Mouse (Mus musculus): ENCODE data around the gene Anapc1. TPM values are rescaled to one million over a fixed set of nuclear protein-coding genes. Genes with fewer than 3 reads are reported as not detected.

Gene Anapc1
- polyA plus RNA-seq, 1 experiment from 2014 or later = 68.2 TPM

GRCm38 (mm10) chr2:128590909-128591308, 96.3 kb downstream of the Anapc1 start, which contains the start of gene Spdye4c:
TSS of gene Spdye4c (plus strand) at chr2:128591209.
- Histone ChIP-seq H3K4me3 (no peak within 1 kb of the TSS), H3K4me1 (replicated peaks) (no peaks in the 10 kb centered on the region), H3K27me3 (ENCODE audit: insufficient read depth, poor library complexity, severe bottlenecking) (no peaks in the 10 kb centered on the region), H3K27ac (no peak within 1 kb of the TSS), H3K36me3 (no peaks in the 10 kb centered on the region), H3K9me3 (no peaks in the 10 kb centered on the region)
- WGBS = 95% methylated on average over 3 of the region's 3 CpGs
- no peak for DNase-seq (ENCODE audit: low spot score)

DNA sequence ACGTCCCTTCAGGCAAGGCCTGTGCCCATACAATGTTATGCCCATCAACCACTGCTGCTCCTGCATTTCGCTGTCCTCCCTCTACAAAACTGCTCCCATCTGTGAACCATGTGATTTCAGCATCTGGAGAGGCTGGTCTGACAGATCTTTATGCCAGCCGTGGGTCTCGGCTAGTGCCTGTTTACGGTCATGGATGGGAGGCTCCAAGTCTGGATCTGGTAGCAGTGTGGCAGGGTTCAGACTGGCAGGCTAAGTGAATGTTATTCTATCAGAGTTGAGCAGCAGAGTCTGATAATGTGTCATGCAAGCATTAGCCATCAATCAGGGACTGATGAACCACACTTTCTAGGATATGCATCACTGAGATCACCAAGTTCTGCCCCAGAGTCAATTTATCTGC, 104.3 kb downstream of the Anapc1 start:
- no peak overlapping the region for H3K27ac ChIP-seq
- WGBS = 82% methylated on average over 5 of the region's 5 CpGs
- H3K4me3 ChIP-seq = no peak overlapping the region

DNA sequence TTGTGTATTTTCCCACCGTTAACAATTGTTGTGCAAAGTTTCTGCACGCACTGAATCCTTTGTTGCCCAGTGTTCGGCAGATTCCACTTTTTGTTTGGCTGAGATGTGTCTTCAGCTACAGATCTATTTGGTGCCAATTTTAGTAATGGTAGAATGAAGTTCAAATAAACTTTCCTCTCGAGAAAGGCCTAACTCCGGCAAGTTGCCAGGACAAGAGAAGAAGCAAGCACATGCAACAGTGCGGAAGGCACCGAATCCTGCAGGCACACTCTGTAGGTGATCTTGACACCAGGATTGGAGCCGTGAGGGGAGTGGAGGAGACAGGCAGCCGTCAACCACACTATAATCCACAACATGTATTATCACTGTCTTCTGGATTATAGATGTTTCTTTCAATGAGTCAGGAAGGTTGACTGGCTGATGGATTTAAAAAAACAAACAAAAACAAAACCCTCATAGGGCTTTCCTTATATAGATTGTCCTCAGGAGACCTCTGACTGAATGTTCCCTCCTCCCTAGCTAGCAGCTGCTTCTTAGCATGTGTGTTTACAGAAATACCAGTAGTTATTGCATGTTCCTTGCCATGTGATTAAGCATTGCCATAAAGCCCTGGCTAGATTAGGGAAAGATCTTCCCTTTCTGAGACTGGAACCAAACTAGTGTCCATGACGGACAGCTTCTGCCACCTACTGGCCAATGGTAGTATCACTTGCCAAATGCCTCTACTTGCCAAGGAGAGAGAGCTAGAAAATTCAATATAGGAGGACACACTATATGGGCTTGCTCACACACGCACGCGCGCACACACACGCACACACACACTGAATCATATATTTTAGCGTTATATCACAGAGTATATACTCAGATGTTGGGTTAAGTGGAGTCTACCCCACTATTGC, 114.2 kb downstream of the Anapc1 start:
- Histone ChIP-seq H3K4me1 (replicated peaks) (no peaks in the 10 kb centered on the region), H3K27ac (no peak overlapping the region), H3K36me3 (no peaks in the 10 kb centered on the region), H3K27me3 (ENCODE audit: insufficient read depth, poor library complexity, severe bottlenecking) (no peaks in the 10 kb centered on the region), H3K9me3 (no peaks in the 10 kb centered on the region), H3K4me3 (no peak overlapping the region)
- 57% methylated on average over 16 of the region's 16 CpGs for WGBS
- peak; percentile 84 for DNase-seq (ENCODE audit: low spot score)

More for the DNA sequence above, 104.3 kb downstream of the Anapc1 start:
- Histone ChIP-seq H3K9me3 (no peaks in the 10 kb centered on the region), H3K4me1 (replicated peaks) (no peaks in the 10 kb centered on the region), H3K36me3 (no peaks in the 10 kb centered on the region), H3K27me3 (ENCODE audit: insufficient read depth, poor library complexity, severe bottlenecking) (no peaks in the 10 kb centered on the region)
- no peak for DNase-seq (ENCODE audit: low spot score)

- Histone ChIP-seq H3K4me1 (replicated peaks) (0 out of 2 replicates have a peak, but pooled peaks cover 6% of the 10 kb centered on the region), H3K36me3 (no peaks in the 10 kb centered on the region), H3K27ac (no peak overlapping the region), H3K9me3 (no peaks in the 10 kb centered on the region), H3K27me3 (ENCODE audit: insufficient read depth, poor library complexity, severe bottlenecking) (no peaks in the 10 kb centered on the region), H3K4me3 (no peak overlapping the region)
- no peak for DNase-seq (ENCODE audit: low spot score)
- 86% methylated on average over 4 of the region's 4 CpGs for WGBS
Measured at GRCm38 (mm10) chr2:128571001-128571400, 116.2 kb downstream of the Anapc1 start.

- no peak for DNase-seq (ENCODE audit: low spot score)
- Histone ChIP-seq H3K27me3 (ENCODE audit: insufficient read depth, poor library complexity, severe bottlenecking) (no peaks in the 10 kb centered on the region), H3K4me1 (replicated peaks) (peaks cover 11% of the 10 kb centered on the region; the same call in 1 of the 2 replicates), H3K27ac (no peak overlapping the region), H3K9me3 (no peaks in the 10 kb centered on the region), H3K36me3 (no peaks in the 10 kb centered on the region), H3K4me3 (no peak overlapping the region)
- 84% methylated on average over 4 of the region's 4 CpGs for WGBS
Measured at GRCm38 (mm10) chr2:128568490-128568889, 118.7 kb downstream of the Anapc1 start.

DNA sequence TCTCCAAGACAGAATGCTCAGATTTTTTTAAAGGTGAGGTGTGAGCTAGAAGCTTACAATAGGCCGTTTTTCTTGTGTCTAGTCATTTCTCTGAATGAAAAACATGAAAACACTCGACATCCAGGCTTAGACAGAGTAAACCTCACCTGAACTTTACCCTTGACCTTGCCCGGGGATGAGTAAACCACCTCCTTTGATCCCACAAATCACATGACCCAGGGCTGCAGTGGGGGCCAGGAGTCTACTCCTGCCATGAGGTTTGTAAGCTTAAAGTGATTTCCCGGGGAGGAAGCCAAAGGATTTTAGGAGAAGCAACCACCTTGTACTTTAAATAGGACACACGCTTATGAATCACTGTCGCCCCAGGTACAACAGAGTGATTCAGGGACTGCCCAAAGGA, 119.2 kb downstream of the Anapc1 start:
- H3K4me3 ChIP-seq = no peak overlapping the region
- no peak for DNase-seq (ENCODE audit: low spot score)
- H3K27ac ChIP-seq = no peak overlapping the region
- peaks cover 11% of the 10 kb centered on the region; the same call in 1 of the 2 replicates for H3K4me1 ChIP-seq (replicated peaks)
- H3K9me3 ChIP-seq = no peaks in the 10 kb centered on the region
- no peaks in the 10 kb centered on the region for H3K36me3 ChIP-seq
- 83% methylated on average over 6 of the region's 6 CpGs for WGBS
- no peaks in the 10 kb centered on the region for H3K27me3 ChIP-seq (ENCODE audit: insufficient read depth, poor library complexity, severe bottlenecking)

- H3K4me3 ChIP-seq = no peak overlapping the region
- no peaks in the 10 kb centered on the region for H3K36me3 ChIP-seq
- WGBS = 72% methylated on average over 10 of the region's 10 CpGs
- no peak overlapping the region for H3K27ac ChIP-seq
- no peaks in the 10 kb centered on the region for H3K9me3 ChIP-seq
- H3K4me1 ChIP-seq (replicated peaks) = peaks cover 11% of the 10 kb centered on the region; the same call in 1 of the 2 replicates
- DNase-seq (ENCODE audit: low spot score) = peak; percentile 26
- H3K27me3 ChIP-seq (ENCODE audit: insufficient read depth, poor library complexity, severe bottlenecking) = no peaks in the 10 kb centered on the region
Measured at GRCm38 (mm10) chr2:128566304-128567147, 120.7 kb downstream of the Anapc1 start.

- Histone ChIP-seq H3K36me3 (no peaks in the 10 kb centered on the region), H3K27ac (no peak overlapping the region), H3K4me1 (replicated peaks) (peaks cover 11% of the 10 kb centered on the region; the same call in 1 of the 2 replicates), H3K4me3 (no peak overlapping the region), H3K9me3 (no peaks in the 10 kb centered on the region), H3K27me3 (ENCODE audit: insufficient read depth, poor library complexity, severe bottlenecking) (no peaks in the 10 kb centered on the region)
- no peak for DNase-seq (ENCODE audit: low spot score)
- 70% methylated on average over 8 of the region's 8 CpGs for WGBS
Measured at GRCm38 (mm10) chr2:128565904-128566303, 121.3 kb downstream of the Anapc1 start.

DNA sequence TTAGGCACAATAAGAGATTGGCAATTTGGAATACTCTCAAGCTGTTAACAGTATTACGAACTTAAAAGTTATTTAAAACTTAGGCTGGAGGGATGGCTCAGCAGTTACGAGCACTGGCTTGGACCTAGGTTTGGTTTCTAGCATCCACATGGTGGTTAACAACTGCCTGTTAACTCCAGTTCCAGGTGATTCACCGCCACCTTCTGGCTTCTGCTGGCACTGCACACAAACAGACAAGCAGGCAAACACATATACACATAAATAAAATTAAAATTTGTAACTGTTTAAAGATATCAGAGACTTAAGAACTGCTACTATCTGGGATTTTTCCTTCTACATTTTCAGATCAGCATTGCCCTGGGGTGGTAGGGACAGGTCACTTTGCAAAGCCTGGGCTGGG, 123.0 kb downstream of the Anapc1 start:
- no peaks in the 10 kb centered on the region for H3K27me3 ChIP-seq (ENCODE audit: insufficient read depth, poor library complexity, severe bottlenecking)
- no peak overlapping the region for H3K27ac ChIP-seq
- WGBS = 86% methylated on average over 3 of the region's 3 CpGs
- no peak overlapping the region for H3K4me3 ChIP-seq
- H3K36me3 ChIP-seq = no peaks in the 10 kb centered on the region
- H3K9me3 ChIP-seq = no peaks in the 10 kb centered on the region
- DNase-seq (ENCODE audit: low spot score) = no peak
- H3K4me1 ChIP-seq (replicated peaks) = peaks cover 11% of the 10 kb centered on the region; the same call in 1 of the 2 replicates

Other genes with a start within 250 kb of the Anapc1 start
- gene Spdye4c, start 96.2 kb downstream of the Anapc1 start, polyA plus RNA-seq (2016; fragmentation: Nextera tagmentation; extraction: Ambion mirVana) = not detected in 2 replicates
- gene Mertk, start 11.6 kb upstream of the Anapc1 start, polyA plus RNA-seq (2016; fragmentation: Nextera tagmentation; extraction: Ambion mirVana) = 3.4 and 4.4 TPM in 2 replicates
- 23.6 and 29.4 TPM in 2 replicates for gene Tmem87b, start 130.7 kb upstream of the Anapc1 start, polyA plus RNA-seq (2016; fragmentation: Nextera tagmentation; extraction: Ambion mirVana)
- gene Fbln7, start 175.6 kb upstream of the Anapc1 start, polyA plus RNA-seq (2016; fragmentation: Nextera tagmentation; extraction: Ambion mirVana) = 2.8 and 3.1 TPM in 2 replicates

All from hindbrain, embryonic 10.5 days (tissue).